Mouse (Mus musculus): ENCODE measurements around the gene Sema5b.
A peak's percentile ranks its signal among the peaks of the same experiment; 100 is the strongest.

Gene Sema5b

DNA sequence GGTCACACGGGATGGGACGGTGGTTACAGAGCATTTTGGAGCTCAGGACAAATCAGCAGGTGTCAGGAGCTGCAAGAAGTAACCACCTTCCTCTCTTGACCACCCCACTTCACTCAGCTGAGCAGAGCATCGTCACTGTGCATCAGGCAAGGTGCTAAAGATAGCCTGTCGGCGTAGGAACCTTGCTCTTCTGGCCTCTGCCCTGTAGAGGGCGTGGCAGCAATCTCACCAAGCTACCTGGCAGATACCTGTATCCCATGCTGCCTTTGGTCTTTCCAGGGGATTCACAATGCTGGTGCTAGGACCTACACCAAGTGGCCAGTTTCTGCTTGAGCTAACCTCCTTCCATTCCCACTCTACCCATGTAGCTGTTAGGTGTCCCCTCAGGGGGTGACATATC is 55.3 kb downstream of the Sema5b start:
- DNase-seq: no peak

DNA sequence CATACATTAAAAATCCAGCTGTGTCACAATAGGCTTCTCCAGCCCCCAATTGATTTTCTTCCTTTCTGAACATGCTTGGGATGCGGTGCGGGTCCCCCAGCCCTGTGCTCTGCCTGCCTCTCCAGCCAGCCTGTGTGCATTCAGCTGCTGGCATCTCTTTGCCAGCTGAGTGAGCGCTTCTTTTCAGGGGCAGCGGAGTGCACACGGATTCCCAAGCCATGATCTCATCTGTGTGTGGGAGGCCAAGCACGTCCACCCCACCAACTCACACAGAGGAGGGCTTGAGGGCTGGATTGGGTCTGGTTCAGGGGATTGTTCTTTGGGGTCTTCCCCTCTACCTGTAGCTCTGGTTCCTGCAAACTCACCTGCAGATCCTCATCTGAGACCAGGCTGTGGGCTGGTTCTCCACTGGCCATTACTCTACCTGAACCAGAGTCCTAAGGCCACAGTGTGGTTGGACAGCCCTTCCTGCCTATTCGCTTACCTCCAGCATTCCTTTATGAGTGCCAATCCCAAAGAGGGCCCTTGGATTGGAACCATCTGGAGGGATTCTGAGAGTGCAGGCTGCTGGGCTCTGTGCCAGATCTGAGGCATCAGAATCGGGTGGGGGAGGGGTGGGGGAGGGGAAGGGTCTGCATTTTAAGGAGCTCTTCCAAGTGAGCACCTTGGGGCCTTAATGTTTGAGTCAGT is 55.9 kb downstream of the Sema5b start:
- DNase-seq: no peak

DNA sequence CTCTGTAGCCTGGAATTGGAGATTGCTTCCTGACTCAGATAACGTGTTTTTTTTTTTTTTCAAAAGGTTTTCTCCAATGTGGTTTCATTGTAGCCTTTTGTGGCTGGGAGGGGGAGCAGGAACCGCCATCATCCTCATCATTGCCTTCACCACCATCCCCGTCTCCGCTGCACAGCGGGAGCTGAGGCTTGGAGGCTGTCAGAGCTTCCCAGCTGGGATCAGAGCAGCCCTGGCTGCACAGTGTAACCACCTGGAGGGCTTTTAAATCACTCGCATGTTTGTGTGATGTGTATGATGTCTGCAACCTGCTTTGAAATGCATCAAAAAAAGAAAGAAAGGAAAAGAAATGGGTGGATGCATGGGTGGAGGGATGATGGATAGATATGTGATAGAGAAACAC is 57.0 kb downstream of the Sema5b start:
- DNase-seq: no peak

DNA sequence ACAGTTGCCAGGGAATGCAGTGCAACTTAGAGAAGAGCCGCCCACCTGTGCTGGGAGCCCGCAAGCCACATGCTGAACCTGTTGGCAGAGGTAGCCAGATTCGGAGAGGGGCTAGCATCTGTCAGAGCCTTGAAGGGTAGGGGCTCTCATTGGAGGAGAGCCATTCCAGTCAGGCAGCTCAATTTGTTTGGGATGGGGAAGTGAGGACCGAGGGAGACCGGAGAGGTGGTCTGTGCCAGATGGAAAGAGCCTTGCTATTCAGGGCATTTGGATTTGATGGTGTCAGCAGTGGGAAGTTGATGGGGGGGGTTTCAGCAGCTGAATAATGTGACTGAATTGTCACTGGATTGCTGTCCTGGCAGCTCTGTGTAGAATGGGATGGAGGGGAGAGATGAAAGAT is 57.9 kb downstream of the Sema5b start:
- no peak for DNase-seq

DNA sequence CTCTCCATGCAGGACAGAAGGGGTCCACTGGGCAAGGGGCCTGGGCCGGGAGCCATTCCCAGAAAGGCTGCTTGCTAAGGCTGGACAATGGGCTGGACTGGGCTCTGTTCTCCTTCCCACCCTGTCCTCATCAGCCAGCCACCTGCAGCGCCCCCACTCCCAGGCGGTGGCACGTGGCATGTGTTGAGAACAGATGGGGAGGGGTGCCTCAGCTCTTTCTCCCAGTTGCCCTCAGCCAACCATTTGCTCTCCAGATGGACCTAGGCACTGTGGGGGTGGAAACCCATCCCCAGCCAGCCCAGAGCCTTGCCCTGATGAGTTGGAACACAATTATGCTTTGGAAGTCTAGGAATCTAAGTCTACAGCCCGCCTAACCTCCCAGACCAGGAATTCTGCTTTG is 59.3 kb downstream of the Sema5b start:
- no peak for DNase-seq

DNA sequence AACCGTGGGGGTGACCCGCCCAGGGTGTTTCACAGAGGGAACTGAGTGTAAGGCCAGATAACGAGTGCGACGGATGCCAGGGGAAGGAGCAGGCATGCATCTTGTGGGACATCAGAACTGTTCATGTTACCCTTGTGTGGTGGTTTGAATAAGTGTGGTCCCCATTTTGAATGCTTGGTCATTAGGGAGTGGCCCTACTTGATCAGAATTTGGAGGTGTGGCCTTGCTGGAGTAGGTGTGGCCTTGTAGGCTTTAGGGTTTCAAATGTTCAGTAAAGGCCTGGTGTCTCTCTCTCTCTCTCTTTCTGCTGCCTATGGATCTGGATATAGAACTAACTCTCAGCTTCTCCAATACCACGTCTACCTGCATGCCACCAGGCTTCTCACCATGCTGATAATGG is 60.5 kb downstream of the Sema5b start:
- no peak for DNase-seq

DNA sequence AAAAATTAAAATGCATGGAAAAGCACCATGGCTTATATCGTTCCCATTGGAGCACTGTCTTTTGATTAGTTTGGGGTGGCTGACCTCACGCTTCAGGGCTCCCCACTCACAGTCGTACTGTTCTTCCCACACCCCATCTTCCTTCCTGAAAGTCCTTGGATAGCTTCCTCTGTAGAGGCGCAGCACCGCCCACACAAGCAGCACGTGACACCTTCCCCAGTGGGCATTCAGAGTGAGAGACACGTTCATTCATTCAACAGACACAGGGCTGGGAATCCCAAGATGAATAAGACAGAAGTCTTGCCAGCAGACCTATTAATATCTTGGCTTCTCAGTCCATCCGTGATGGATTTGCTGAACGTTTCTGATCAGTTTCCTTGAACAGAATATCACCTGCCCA is 61.6 kb downstream of the Sema5b start:
- DNase-seq: no peak

DNA sequence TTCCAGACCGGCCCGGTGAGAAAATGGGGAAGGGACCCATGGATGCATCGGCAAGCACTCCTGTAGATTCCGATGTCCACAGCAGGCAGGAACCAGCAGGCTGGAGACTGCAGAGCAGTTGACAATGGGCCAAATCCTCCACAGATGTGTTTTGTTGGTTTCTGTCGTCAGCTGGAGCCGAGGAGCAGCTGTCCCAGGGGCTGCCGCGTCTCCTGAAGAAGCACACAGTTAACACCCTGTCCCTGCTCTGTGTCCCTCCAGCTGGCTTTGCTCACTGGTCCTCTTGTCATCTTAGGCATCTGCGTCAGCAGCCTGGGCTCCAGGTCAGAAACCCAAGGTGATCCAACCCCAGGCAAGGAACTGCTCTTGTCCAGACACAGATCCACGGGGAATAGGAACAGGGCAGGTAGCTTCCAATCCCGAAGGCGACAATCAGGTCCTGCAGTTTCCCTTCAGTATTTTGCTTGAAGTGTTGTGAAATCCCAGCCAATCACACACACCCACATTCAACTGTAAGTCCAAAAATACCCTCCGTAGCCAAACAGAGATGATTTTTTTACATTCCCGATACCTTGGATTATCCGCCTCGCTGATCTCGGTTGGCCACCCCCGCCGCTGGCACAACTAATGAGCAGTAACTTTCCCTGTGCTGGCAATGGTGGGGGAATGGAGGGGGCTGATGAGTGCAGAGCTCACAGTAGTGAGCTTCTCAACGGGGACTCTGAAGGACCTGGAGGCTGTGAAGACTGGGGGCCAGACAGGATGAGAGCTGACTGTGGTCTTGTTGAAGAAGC is 63.0 kb downstream of the Sema5b start:
- DNase-seq: no peak

DNA sequence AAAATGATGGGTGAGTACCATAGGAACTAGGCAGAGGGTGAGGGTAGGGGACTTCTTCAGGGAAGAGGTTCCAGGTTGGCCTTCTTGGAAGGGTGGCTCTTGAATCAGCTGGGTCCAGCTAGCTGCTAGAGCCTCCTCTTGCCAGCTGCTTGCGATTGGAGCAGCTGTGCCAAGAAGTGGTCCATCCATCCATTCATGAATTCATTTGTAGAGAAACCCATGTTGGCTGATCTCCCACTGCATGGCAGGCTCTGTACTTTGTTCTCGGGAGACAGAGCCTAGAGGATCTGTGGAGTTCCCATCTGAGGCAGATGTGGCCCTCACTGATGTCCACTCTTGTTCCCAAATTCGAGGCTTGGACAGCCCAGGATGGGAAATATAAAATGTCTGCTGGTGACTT is 66.3 kb downstream of the Sema5b start:
- DNase-seq: no peak

DNA sequence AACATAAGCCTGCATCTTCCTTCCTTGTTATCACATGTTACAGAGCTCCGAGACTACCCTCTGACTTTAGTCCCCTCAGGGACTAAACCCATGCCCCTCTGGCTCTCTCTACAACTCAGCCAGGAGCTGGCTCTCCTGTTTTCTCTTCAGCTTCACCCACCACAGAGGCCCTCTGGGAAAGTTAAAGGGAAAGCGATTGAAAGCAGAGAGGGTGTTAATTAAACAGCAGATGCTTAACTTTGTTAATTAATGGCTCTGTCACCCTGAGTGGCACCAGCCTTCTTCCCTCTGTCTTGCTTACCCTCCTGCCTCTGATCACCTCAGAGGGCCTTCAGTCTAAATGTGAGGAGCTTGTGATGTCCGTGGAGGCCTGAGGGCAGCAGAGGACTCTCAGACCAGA is 67.3 kb downstream of the Sema5b start:
- DNase-seq: no peak

DNA sequence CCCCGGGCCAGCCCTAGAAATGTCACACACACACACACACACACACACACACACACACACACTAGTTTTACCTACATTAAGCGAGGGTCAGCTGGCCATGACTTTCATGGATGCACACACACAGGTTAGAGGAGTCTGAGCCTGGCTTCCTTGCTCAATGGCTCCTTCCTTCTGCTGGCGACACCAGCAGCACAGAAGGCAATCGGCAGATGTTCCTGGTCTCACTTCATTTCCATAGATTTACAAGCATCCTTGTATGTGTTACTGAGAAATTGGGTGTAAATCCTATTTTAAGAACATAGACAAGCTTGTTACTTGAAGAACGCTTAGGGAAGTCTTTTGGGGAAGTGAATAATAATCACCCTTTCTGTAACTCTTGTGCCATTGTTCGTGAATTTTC is 68.6 kb downstream of the Sema5b start:
- DNase-seq: no peak

DNA sequence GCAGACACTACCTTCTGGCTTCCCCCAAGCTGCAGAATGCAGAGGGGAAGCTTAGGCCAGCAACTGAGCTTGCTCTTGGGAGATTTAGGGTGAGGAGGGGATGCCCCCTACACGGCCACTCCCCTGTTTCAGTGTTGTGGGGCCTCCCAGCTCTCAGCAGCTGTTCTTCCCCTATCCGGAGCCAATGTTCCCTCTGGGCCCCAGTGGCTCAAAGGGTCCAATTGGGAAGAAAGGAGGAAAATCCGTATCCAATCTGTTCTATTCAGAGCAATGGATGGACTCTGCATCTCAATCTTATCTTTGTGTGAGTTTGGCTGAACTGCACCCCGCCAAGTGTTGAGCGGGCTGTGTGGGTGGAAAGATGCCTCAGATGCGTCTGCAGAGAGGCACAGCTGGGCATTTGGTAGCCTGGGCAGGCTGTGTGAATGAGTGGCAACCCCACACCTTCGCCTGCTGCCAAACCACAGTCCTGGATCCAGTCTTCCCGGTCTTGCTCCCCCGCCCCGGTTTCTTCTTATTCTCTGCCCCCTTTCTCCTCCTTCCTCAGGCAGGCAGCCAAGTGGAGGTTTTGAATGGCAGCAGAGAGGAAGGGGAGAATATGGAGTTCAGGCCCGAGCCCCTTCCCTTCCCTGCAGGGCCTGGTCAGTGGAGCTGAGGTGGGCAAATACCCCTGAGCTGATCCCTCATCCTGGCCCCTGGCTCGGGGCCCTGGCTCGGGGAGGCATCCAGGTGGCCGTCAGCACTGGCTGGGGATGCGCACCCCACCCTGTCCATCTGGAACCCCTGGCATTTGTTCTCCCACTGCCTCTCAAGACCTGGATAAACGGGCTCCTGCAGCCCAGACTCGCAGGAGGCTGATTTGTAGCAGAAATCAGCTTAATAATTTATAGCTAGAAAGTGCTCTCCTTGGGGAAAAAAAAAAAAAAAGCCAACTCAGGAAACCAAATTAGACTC is 73.2 kb downstream of the Sema5b start:
- DNase-seq: no peak

DNA sequence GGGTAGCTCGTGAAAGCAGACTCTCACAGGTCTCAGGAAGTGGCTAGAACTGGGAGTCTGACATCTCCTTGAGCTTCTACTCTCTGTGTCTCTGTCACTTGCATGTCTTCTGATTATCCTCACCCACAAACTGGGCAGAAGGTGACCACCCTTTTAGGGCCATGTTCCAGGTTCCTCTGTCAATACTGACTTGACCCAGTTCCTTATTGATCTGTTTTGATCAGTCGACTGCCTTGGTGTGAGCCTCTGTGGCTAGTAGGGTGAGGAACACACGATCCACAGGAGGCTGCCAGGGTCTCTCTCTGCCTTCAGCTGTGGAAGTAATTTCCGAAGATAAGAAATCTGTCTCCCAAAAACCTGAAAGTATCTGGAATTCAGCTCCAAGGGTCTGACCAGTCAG is 76.8 kb downstream of the Sema5b start:
- no peak for DNase-seq

DNA sequence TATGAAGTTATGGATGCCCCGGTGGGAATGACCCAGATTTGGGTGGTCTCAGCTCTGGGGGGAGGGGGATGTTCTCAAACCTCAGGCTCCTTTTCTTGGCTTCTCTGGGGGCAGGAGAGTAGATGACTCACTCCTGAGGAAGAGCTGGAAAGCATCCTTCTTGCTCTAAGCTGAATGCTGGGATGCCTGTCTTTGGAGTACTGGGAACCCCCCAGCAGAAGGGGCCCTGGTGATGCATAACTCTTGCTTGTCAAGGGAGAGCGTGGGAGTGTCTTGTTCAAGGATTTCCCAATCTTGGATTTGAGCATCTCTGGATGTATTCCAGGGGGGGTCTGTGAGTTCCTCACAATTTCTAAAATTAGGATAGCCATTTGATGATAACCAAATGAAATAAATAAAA is 82.1 kb downstream of the Sema5b start:
- DNase-seq: no peak

DNA sequence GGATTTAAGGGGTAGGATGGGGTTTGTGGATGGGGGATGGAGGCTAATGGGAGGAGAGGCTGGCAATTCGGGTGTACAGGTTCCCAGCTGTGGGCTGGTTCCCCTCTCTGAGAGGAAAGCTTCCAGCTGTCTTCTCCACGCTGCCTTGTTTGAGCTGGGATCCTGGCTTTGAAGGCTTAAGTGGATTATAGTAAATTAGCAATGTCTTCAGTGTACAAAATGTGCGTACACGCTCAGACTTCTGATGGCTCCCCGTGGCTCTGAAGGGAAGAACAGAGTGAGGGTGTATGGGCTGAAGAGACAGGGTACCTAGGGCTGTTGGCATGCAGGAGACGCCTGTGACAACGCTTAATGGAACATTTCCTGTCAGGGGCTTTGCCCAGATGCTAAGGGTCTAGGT is 83.0 kb downstream of the Sema5b start:
- DNase-seq: no peak

DNA sequence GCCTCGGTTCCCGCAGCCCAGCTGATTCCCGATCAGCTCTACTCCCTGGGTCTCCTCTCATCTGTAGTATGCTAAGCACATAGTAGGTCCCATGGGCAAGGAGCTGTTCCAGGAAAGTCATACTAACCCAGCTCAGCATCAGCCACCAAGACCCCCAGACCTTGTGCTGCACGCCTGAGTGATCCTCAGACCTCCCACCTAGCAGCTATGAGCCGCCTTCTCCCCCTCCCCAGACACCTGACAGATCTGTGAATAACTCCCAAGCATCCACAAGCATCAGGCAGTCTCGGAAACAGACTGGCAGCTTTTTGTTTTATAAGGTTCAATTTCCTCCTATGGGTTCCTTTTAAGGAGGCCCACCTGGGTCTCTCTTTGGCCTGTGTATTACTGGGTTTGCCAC is 83.9 kb downstream of the Sema5b start:
- no peak for DNase-seq

DNA sequence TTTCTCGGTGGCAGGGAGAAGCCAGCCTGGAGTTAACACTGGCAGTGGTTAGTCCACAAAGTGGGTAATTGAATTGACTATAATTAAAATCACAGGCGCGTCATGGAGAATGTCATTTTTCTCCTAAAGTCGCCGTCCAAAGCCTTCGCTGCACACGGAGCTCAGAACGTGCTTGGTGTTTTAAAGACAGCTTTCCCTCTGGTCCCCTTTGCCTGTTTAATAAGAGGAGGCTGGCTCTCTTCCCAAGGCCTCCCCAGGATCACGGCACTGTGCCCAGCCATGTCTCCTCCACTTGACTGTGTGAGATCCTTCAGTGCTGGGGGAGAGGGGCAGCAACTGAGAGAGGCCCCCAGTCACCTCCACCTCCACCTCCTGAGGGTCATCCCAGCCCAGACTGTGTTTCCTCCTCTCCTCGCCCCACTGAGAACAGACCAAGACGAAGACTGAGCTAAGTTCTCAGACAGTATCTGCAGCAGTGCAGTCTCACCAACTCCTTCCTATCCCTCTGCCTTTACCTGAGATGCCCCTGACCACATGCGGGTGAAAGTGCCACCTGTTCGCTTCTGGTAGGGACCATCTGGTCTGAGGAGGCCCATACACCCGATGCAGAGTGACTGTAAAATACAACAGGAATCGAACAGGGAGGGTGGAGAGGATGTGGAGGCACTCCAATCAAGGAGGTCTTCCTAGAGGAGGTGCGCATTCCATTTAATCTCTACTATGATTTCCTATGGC is 84.5 kb downstream of the Sema5b start:
- DNase-seq: no peak

DNA sequence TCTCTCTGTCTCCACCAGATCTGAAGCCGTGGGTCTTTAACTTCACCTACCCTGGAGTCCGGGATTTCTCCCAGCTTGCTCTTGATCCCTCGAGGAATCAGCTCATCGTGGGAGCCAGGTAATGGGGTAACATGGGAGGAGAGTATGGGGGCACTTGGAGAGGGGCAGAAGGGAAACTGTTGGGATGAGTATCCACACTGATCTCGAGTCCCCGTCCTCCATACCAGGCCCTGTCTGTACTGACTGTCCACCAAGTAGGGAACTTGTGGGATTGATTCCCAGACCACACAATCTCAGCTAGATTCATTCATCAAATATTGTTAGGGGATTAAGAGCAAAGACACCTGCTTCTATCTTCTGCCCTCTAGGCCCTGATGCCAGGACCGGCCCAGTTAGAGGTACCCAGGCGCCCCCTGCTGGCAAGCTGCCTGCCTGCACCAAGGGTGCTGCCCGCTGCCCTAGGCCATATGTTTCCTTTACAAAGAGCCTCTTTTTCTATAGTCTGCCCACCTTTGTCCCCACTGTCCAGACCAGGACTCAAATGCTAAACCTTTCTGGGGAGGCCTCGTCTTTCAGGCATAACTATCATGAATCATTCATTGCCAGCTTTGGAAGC is 87.2 kb downstream of the Sema5b start:
- peak; percentile 75 for DNase-seq

DNA sequence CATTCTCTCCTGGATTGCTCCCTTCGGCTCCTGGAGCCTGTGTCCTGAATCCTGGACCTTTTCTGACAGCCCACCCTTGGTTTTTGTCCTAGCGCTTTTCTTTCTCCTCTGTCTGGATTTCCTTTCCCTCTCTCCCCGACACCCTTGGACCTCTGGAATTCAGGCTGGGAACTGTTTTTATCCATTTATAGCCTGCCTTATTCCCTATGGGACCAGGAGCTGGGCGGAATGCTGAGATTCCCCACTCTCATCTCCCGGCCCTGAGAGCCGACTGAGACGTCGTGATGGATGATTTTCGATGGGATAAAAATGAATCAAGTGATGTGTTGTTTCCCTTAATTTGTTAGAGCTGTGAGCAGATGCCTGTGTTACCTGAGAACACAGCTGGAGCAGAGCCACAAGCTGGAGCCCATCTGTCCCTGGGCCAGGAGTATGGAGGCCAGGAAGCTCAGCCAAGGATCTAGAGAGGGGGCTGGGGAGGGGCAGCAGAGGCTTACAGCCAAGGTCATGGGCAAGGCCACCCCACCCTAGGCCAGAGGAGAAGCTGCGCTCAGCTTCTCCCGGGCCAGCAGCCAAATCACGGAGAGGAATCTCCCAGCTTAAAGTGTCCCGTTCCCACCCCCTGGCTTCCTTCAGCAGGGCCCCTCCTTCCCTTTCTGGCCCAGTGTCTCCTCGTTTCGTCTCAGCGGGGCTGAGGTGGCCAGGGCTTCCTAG is 89.7 kb downstream of the Sema5b start:
- DNase-seq: no peak

DNA sequence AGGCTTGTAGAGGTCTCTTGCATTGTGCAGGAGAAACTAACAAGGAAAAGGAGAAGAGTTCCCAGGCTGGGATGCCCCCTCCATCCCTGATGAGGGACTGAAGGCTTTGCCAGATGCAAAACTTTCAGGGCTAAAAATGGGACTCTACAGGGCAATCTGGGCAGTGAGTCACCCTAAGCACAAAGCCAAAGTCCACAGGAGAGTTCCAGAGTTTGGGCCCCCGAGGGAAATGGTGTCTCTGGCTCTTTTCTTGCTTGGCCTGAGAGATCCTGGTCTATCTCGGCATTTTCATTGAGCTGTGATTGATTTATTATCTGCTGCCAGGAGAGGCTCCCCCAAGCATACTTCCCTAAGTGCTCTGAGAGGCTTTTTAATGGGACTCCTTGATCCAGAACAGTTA is 92.1 kb downstream of the Sema5b start:
- DNase-seq: no peak

DNA sequence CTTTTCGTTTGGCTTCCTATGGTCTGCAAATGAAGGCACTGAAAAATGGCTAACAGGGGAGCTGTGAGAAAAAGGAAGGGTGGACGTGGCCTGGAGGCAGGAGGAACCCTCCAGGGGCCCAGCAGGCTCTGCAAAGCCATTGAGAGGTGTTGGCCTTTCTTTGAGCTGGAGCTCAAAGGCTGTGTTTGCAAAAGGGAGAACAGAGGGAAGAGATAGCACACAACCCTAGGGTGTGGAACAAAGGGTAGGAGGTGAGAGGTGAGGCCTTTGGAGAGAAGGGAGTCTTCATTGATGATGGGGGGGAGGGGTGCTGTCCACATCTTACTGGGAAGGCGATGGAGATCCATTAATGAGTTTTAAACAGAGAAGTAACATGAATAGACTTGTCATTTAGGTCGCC is 94.0 kb downstream of the Sema5b start:
- no peak for DNase-seq

DNA sequence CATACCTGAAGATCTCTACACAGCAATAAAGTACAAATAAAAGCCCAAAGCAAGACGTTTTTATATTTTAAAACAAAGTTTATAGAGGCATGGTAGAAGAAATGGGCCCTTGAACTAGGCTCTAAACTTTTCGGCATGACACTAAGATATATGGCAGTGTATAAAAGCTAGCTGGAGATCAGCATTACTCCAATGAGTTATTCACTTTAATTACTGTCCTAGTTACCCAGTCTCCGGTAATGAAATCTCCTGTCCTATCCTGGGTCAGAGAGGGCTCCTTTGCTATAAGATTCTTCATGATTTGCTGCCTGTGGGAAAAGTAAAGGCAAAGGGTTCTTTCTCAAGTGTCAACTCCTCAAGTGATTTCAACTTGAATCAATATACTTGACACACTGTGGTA is 98.6 kb downstream of the Sema5b start:
- no peak for DNase-seq
